ENCODE assay signal across 8 mouse cellular contexts in the genomic region with DNA sequence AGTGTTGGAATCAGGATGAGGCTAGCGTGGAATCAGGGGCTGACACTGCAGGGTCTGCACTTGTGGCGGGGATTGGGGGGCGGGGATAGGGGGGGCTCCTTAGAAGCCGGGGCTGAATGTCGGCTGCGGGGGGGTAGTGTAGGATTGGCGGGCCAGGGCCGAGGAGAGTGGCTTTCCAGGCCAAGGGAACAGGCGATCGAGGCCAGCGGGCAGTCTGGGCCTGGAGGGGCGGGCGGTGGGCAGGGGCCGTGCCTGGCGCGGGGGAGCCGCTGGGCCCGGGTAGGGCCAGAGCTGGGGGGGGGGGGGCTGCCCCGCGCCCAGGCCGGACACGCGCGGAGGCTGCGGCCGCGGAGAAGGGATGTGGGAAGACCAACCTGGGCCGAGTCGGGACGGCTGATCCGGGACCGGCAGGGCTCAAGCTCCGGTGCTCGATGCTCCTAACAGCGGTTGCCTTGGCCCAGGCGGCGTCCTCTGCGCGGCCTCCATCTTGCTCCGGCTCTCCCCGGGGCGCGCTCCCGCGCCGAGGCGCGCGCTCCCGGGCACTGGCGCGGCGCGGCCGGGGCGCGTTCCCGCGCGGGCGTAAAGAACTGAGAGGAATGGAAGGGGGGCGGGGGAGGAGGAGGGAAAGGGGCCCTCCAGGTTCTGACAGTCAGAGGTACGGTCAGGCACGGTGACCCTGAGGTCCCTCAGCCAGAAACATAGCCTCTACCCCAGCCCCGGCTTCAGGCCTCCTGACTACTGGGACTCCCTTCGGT. TPM values are rescaled to one million over a fixed set of nuclear protein-coding genes. Genes with fewer than 3 reads are reported as not detected.
DNase-seq lines count a peak whose midpoint lies in the region; ATAC-seq and TF ChIP-seq lines count a peak whose summit lies in the region.

A gene (minus strand): TSS at position 544 of the 755 bp plus-strand sequence.

- no peak for TF ChIP-seq POLR2A in thymus, adult 2 months (IDR thresholded peaks at IDR 0.05; ENCODE audit: control insufficient read depth, extremely low read depth, insufficient read depth, low read length, poor library complexity)

- 2% methylated on average over 52 of the region's 66 CpGs for WGBS in forebrain, embryonic 13.5 days
- under 1% methylated on average over 48 of the region's 66 CpGs for WGBS in midbrain, embryonic 14.5 days
- 5% methylated on average over 55 of the region's 66 CpGs for WGBS in thymus, adult 2 months

- TF ChIP-seq CTCF in thymus, adult 2 months (IDR thresholded peaks at IDR 0.05; ENCODE audit: borderline replicate concordance, control insufficient read depth, extremely low read depth, insufficient read depth, low read length, poor library complexity): no peak

- peak within 1 kb of the TSS; percentile 91 for H3K9ac ChIP-seq in forebrain, embryonic 13.5 days
- H3K9ac ChIP-seq in midbrain, embryonic 14.5 days (replicated peaks; ENCODE audit: low read length): peak within 1 kb of the TSS; percentile 91

- H3K27ac ChIP-seq in forebrain, embryonic 13.5 days: peak within 1 kb of the TSS; percentile 31
- peak within 1 kb of the TSS; percentile 82 for H3K27ac ChIP-seq in midbrain, embryonic 14.5 days (replicated peaks; ENCODE audit: low read depth, low read length)
- H3K27ac ChIP-seq in thymus, adult 2 months (ENCODE audit: control insufficient read depth, insufficient read depth, low read length): no peak within 1 kb of the TSS

- DNase-seq in kidney, postnatal 4 days: peak; percentile 4 to 13
- no peak for DNase-seq in kidney, adult 9 months
- peak; percentile 58 to 62 for DNase-seq in layer of hippocampus, postnatal 25 days (ENCODE audit: extremely low spot score in 1 of 2, low spot score in 1 of 2)
- peak; percentile 89 for DNase-seq in midbrain, embryonic 14.5 days
- no peak for DNase-seq in thymus, adult 2 months
- no peak for DNase-seq in urinary bladder, postnatal 10 days (ENCODE audit: low spot score)

- peaks cover 5% of the 10 kb centered on the region; the same call in 1 of the 2 replicates for H3K36me3 ChIP-seq in forebrain, embryonic 13.5 days (ENCODE audit: poor library complexity, severe bottlenecking)
- no peaks in the 10 kb centered on the region for H3K36me3 ChIP-seq in midbrain, embryonic 14.5 days (ENCODE audit: control insufficient read depth, insufficient read depth, low read length)
- no peaks in the 10 kb centered on the region for H3K36me3 ChIP-seq in thymus, adult 2 months (ENCODE audit: control insufficient read depth, insufficient read depth, low read length)

- H3K27me3 ChIP-seq in forebrain, embryonic 13.5 days: no peaks in the 10 kb centered on the region
- H3K27me3 ChIP-seq in midbrain, embryonic 14.5 days (ENCODE audit: control insufficient read depth, insufficient read depth, low read length): no peaks in the 10 kb centered on the region
- peaks cover 8% of the 10 kb centered on the region; the same call in 1 of the 2 replicates for H3K27me3 ChIP-seq in thymus, adult 2 months (ENCODE audit: control insufficient read depth, insufficient read depth, low read length)

- peak within 1 kb of the TSS; percentile 85 for H3K4me3 ChIP-seq in forebrain, embryonic 13.5 days
- peak within 1 kb of the TSS; percentile 82 for H3K4me3 ChIP-seq in midbrain, embryonic 14.5 days (replicated peaks; ENCODE audit: low read depth, low read length)
- no peak within 1 kb of the TSS for H3K4me3 ChIP-seq in thymus, adult 2 months (ENCODE audit: control insufficient read depth, insufficient read depth, low read length)

- no peaks in the 10 kb centered on the region for H3K9me3 ChIP-seq in forebrain, embryonic 13.5 days (replicated peaks)
- H3K9me3 ChIP-seq in midbrain, embryonic 14.5 days (ENCODE audit: control insufficient read depth, low read length): no peaks in the 10 kb centered on the region

- ATAC-seq in cerebellum, adult (ENCODE audit: insufficient number of reproducible peaks, low FRiP score, low TSS enrichment): peak; percentile 82
- ATAC-seq in forebrain, embryonic 13.5 days: peak; percentile 83
- peak; percentile 84 for ATAC-seq in midbrain, embryonic 14.5 days (ENCODE audit: low FRiP score, low TSS enrichment)

- peak within 1 kb of the TSS; percentile 98 for H3K4me2 ChIP-seq in forebrain, embryonic 13.5 days
- H3K4me2 ChIP-seq in midbrain, embryonic 14.5 days (ENCODE audit: low read length): peak within 1 kb of the TSS; percentile 92

- peaks cover 35% of the 10 kb centered on the region for H3K4me1 ChIP-seq in forebrain, embryonic 13.5 days
- H3K4me1 ChIP-seq in midbrain, embryonic 14.5 days (ENCODE audit: control insufficient read depth, insufficient read depth, low read length): peaks cover 34% of the 10 kb centered on the region
- H3K4me1 ChIP-seq in thymus, adult 2 months (replicated peaks; ENCODE audit: control insufficient read depth, insufficient read depth, low read length): no peaks in the 10 kb centered on the region

RNA-seq across cellular contexts. Expression of the gene that starts here (rescaled TPM):
- polyA plus RNA-seq in forebrain, embryonic 13.5 days (2015; fragmentation: Nextera tagmentation; extraction: Ambion mirVana): 29.6 and 33.8 TPM in 2 replicates
- 10 to 100 TPM; 73.2 to 84.9 TPM for total RNA-seq in layer of hippocampus, postnatal 25 days (2021)
- polyA plus RNA-seq in midbrain, embryonic 14.5 days (2014; fragmentation: Nextera tagmentation; extraction: Ambion mirVana): 21.7 and 31.3 TPM in 2 replicates
- 0.08 and 0.10 TPM in 2 replicates for polyA plus RNA-seq in thymus, adult 2 months (2012; rRNA removed)

Comparison
In these comparisons a context has a peak if more than half of its experiments do, and no peak if none do; other contexts are left out.
1. RNA of the gene that starts here (polyA plus RNA-seq): 29.6 to 33.8 TPM in forebrain, embryonic 13.5 days and 21.7 to 31.3 TPM in midbrain, embryonic 14.5 days; 0.08 to 0.10 TPM in thymus, adult 2 months; every median in the first group is over 10 times any median in the second.
2. DNase-seq: peak in kidney, postnatal 4 days (2 of 2), layer of hippocampus, postnatal 25 days (2 of 2) and midbrain, embryonic 14.5 days (single experiment); none in kidney, adult 9 months (single experiment), thymus, adult 2 months (single experiment) and urinary bladder, postnatal 10 days (single experiment).
3. Peak in every context shown above with its lines, with median percentiles within 50 percentile points of each other: ATAC-seq.